Comparison of ENCODE assay signal across 28 mouse cellular contexts in the genomic region with DNA sequence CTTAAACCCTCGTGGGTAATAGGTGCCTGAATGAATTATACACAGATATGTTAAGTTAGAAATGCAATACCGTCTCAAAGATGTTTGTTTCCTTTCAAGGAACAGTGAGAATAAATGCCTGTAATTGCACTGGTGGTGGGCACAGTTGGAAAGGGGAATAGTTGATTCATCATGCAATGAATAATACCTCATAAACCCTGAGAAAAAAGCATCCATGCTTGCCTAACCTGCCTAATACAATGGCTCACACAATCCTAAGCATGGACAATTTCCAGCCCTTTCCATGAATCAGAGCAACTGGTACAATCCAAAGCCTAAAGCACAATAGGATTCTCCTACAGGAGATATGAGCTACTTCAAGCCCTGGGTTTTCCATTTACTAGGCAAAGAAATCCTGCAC.
"Had no signal": no experiment of that assay in that cellular context is flagged by ENCODE, and none has a peak within 500 bp of the region (broad histone marks: within the 10 kb centered on the region; RNA-seq: fewer than 3 reads in every experiment).

No protein-coding gene starts in this region.

- H3K4me1 ChIP-seq: embryonic facial prominence, embryonic 10.5 days; embryonic facial prominence, embryonic 12.5 days; embryonic facial prominence, embryonic 13.5 days; embryonic facial prominence, embryonic 15.5 days; forebrain, embryonic 10.5 days; forebrain, embryonic 12.5 days; forebrain, embryonic 13.5 days; forebrain, embryonic 15.5 days had no signal

- H3K27me3 ChIP-seq: embryonic facial prominence, embryonic 12.5 days; embryonic facial prominence, embryonic 13.5 days; embryonic facial prominence, embryonic 15.5 days; forebrain, embryonic 12.5 days; forebrain, embryonic 13.5 days; forebrain, embryonic 15.5 days had no signal

- H3K27ac ChIP-seq: embryonic facial prominence, embryonic 10.5 days; embryonic facial prominence, embryonic 12.5 days; embryonic facial prominence, embryonic 13.5 days; embryonic facial prominence, embryonic 15.5 days; forebrain, embryonic 10.5 days; forebrain, embryonic 12.5 days; forebrain, embryonic 13.5 days; forebrain, embryonic 15.5 days; gastrocnemius, adult 2 months; heart, adult 2 months had no signal

- H3K4me3 ChIP-seq: embryonic facial prominence, embryonic 10.5 days; embryonic facial prominence, embryonic 12.5 days; embryonic facial prominence, embryonic 13.5 days; embryonic facial prominence, embryonic 15.5 days; erythroblast, embryonic 14.5 days; forebrain, embryonic 10.5 days; forebrain, embryonic 12.5 days; forebrain, embryonic 13.5 days; forebrain, embryonic 15.5 days; gastrocnemius, adult 2 months; heart, adult 2 months had no signal

- DNase-seq: cerebellum, adult 8-10 months; cerebellum, adult 9-10 months; cerebellum, adult 9-11 months; cerebellum, postnatal 10 days; cerebellum, postnatal 14 days; cerebellum, postnatal 25 days; cerebellum, postnatal 36 days; embryo, embryonic 11 days; forebrain, postnatal 0 days; gastrocnemius, adult 2 months; gastrocnemius, postnatal 10 days; gastrocnemius, postnatal 14 days; gastrocnemius, postnatal 25 days; gastrocnemius, postnatal 36 days; heart, adult 11 months; heart, adult 18-20 months; heart, adult 2 months had no signal

- H3K36me3 ChIP-seq: embryonic facial prominence, embryonic 10.5 days; embryonic facial prominence, embryonic 12.5 days; embryonic facial prominence, embryonic 13.5 days; embryonic facial prominence, embryonic 15.5 days; forebrain, embryonic 10.5 days; forebrain, embryonic 12.5 days; forebrain, embryonic 15.5 days had no signal

- ATAC-seq: forebrain, embryonic 13.5 days; forebrain, embryonic 14.5 days; forebrain, embryonic 15.5 days; forebrain, embryonic 16.5 days; forebrain, postnatal 0 days had no signal
